Mouse (Mus musculus): ENCODE measurements around the gene Dok5. TPM values are rescaled to one million over a fixed set of nuclear protein-coding genes. Genes with fewer than 3 reads are reported as not detected.

The Dok5 gene
- polyA plus RNA-seq, 1 experiment from 2014 or later = 0.45 TPM

DNA sequence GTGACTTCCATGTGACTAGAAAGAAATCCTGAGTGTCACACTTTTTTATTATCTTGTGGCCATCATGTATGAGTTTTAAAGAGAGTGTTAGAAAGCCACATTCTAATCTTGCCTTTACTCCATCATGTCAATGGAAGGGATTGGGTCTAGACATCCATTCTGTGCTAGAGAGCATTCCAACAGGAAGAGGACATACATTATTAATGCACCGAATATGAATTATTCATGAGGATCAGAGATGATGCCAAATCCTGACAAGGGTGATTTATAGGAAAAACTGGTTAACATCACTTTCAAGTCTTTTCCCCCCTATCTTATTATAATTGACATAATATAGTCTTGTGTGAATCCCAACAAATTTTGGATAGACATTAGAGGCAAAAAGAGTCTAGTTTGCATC lies 2.1 kb downstream of the Dok5 start:
- H3K4me2 ChIP-seq (ENCODE audit: low read length) = no peak overlapping the region
- H3K9ac ChIP-seq (ENCODE audit: low read depth, low read length) = no peak overlapping the region
- H3K27me3 ChIP-seq (ENCODE audit: insufficient read depth, low read length) = peaks cover 10% of the 10 kb centered on the region
- DNase-seq (ENCODE audit: low spot score) (no peak), ATAC-seq (replicated peaks; ENCODE audit: low FRiP score, low read depth) (no peak)
- H3K36me3 ChIP-seq (ENCODE audit: insufficient read depth, low read length) = no peaks in the 10 kb centered on the region
- 98% methylated on average over 1 of the region's 1 CpGs for WGBS
- H3K4me3 ChIP-seq (replicated peaks; ENCODE audit: low read depth, low read length) = no peak overlapping the region
- no peak overlapping the region for H3K27ac ChIP-seq
- TF ChIP-seq CTCF (IDR thresholded peaks at IDR 0.05; ENCODE audit: low read depth) = no peak
- H3K4me1 ChIP-seq (replicated peaks; ENCODE audit: insufficient read depth, low read length) = 0 out of 2 replicates have a peak, but pooled peaks cover 3% of the 10 kb centered on the region
- H3K9me3 ChIP-seq (replicated peaks; ENCODE audit: low read length) = no peaks in the 10 kb centered on the region

- H3K4me3 ChIP-seq (replicated peaks; ENCODE audit: low read depth, low read length) = no peak overlapping the region
- H3K27ac ChIP-seq = no peak overlapping the region
- no peak overlapping the region for H3K9ac ChIP-seq (ENCODE audit: low read depth, low read length)
- no peaks in the 10 kb centered on the region for H3K36me3 ChIP-seq (ENCODE audit: insufficient read depth, low read length)
- 65% methylated on average over 3 of the region's 3 CpGs for WGBS
- H3K9me3 ChIP-seq (replicated peaks; ENCODE audit: low read length) = no peaks in the 10 kb centered on the region
- peaks cover 10% of the 10 kb centered on the region for H3K27me3 ChIP-seq (ENCODE audit: insufficient read depth, low read length)
- no peak for ATAC-seq (replicated peaks; ENCODE audit: low FRiP score, low read depth)
- no peak for DNase-seq (ENCODE audit: low spot score)
- 0 out of 2 replicates have a peak, but pooled peaks cover 3% of the 10 kb centered on the region for H3K4me1 ChIP-seq (replicated peaks; ENCODE audit: insufficient read depth, low read length)
- no peak overlapping the region for H3K4me2 ChIP-seq (ENCODE audit: low read length)
- no peak for TF ChIP-seq CTCF (IDR thresholded peaks at IDR 0.05; ENCODE audit: low read depth)
These were observed 2.8 kb downstream of the Dok5 start for GRCm38 (mm10) chr2:170734446-170734845.

DNA sequence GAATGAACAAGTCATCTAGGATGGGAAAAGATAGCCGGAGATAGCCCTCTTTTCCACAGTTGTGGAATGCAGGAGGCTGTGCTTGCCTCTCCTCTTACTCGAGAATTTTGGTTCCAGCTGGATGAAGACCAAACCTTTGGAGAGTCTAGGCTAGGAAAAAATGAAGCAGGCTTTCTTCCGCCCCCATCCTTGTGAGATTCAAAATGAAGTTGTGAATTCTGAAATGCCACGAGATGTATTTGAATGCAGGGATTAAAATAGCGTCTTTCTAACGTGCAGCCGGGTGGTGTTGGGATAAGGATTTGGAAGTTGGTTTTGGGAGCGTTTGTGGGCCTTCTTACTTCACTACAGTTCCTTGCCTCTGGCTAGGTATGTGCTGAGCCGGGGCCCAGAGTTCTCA lies 6.8 kb downstream of the Dok5 start:
- ATAC-seq (replicated peaks; ENCODE audit: low FRiP score, low read depth) = no peak
- WGBS = 87% methylated on average over 9 of the region's 9 CpGs

DNA sequence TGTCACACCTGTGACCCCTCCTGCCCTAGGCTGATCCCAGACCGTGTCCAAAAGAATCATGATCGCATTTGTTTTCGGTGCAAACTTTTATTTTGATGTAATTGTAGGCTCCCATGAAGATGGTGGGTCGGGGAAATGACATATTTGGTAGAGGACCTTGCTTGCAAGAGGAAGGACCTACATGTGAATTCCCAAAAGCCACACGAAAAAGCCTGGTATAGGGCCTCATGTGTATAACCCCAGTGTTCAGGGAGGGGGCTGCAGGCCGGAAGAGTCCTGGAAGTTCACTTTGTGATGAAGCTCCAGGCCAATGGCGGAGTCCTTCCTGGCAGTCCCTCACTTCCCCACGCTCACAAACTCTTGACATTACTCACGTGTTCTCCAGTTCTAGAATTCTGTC lies 7.3 kb downstream of the Dok5 start:
- Histone ChIP-seq H3K4me3 (replicated peaks; ENCODE audit: low read depth, low read length) (no peak overlapping the region), H3K4me1 (replicated peaks; ENCODE audit: insufficient read depth, low read length) (no peaks in the 10 kb centered on the region), H3K36me3 (ENCODE audit: insufficient read depth, low read length) (no peaks in the 10 kb centered on the region), H3K9me3 (replicated peaks; ENCODE audit: low read length) (no peaks in the 10 kb centered on the region), H3K4me2 (ENCODE audit: low read length) (no peak overlapping the region), H3K27ac (no peak overlapping the region), H3K27me3 (ENCODE audit: insufficient read depth, low read length) (no peaks in the 10 kb centered on the region), H3K9ac (ENCODE audit: low read depth, low read length) (no peak overlapping the region)
- no peak for DNase-seq (ENCODE audit: low spot score)
- no peak for ATAC-seq (replicated peaks; ENCODE audit: low FRiP score, low read depth)
- TF ChIP-seq CTCF (IDR thresholded peaks at IDR 0.05; ENCODE audit: low read depth) = no peak
- 87% methylated on average over 9 of the region's 9 CpGs for WGBS

More for the DNA sequence above, 6.8 kb downstream of the Dok5 start:
- H3K36me3 ChIP-seq (ENCODE audit: insufficient read depth, low read length) = no peaks in the 10 kb centered on the region
- no peak overlapping the region for H3K4me3 ChIP-seq (replicated peaks; ENCODE audit: low read depth, low read length)
- DNase-seq (ENCODE audit: low spot score) = no peak
- no peak overlapping the region for H3K9ac ChIP-seq (ENCODE audit: low read depth, low read length)
- H3K27me3 ChIP-seq (ENCODE audit: insufficient read depth, low read length) = no peaks in the 10 kb centered on the region
- no peak overlapping the region for H3K4me2 ChIP-seq (ENCODE audit: low read length)
- TF ChIP-seq CTCF (IDR thresholded peaks at IDR 0.05; ENCODE audit: low read depth) = no peak
- H3K9me3 ChIP-seq (replicated peaks; ENCODE audit: low read length) = no peaks in the 10 kb centered on the region
- no peaks in the 10 kb centered on the region for H3K4me1 ChIP-seq (replicated peaks; ENCODE audit: insufficient read depth, low read length)
- no peak overlapping the region for H3K27ac ChIP-seq

DNA sequence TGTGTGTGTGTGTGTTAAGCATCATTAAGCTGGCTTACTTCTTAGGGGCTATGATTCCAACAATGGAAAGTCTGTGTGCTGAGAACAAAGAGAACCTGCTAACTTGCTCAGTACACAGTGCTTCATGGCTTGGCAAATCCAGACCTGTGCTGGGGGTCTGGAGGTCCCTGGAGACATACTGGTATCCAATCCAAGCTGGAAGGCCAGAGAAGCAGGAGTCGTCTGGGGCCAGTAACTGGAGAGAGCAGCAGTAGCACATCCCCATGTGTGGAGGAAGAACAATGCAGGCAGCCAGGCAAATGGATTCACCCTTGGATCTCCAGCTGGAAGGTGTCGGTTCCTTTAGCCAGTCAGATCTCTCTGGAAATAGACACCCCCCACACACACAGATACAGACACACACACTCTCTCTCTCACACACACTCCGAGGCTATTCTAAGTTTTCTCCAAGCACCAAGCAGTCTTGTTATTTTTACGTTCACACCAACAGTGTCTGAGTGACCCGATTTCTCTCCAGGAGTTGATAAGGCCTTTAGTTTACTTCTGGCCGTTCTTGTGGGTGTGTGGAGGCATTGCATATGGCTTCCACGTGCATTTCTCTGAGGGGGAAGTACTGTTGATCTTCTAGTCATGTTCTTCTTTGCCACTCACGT lies 8.2 kb downstream of the Dok5 start:
- H3K36me3 ChIP-seq (ENCODE audit: insufficient read depth, low read length) = no peaks in the 10 kb centered on the region
- H3K4me2 ChIP-seq (ENCODE audit: low read length) = no peak overlapping the region
- TF ChIP-seq CTCF (IDR thresholded peaks at IDR 0.05; ENCODE audit: low read depth) = no peak
- H3K4me3 ChIP-seq (replicated peaks; ENCODE audit: low read depth, low read length) = no peak overlapping the region
- WGBS = 54% methylated on average over 8 of the region's 8 CpGs
- H3K27me3 ChIP-seq (ENCODE audit: insufficient read depth, low read length) = no peaks in the 10 kb centered on the region
- no peaks in the 10 kb centered on the region for H3K9me3 ChIP-seq (replicated peaks; ENCODE audit: low read length)
- no peak overlapping the region for H3K27ac ChIP-seq
- H3K9ac ChIP-seq (ENCODE audit: low read depth, low read length) = no peak overlapping the region
- DNase-seq (ENCODE audit: low spot score) = no peak
- no peak for ATAC-seq (replicated peaks; ENCODE audit: low FRiP score, low read depth)
- no peaks in the 10 kb centered on the region for H3K4me1 ChIP-seq (replicated peaks; ENCODE audit: insufficient read depth, low read length)

- H3K4me1 ChIP-seq (replicated peaks; ENCODE audit: insufficient read depth, low read length) = no peaks in the 10 kb centered on the region
- H3K9ac ChIP-seq (ENCODE audit: low read depth, low read length) = no peak overlapping the region
- H3K27me3 ChIP-seq (ENCODE audit: insufficient read depth, low read length) = no peaks in the 10 kb centered on the region
- no peak for TF ChIP-seq CTCF (IDR thresholded peaks at IDR 0.05; ENCODE audit: low read depth)
- H3K36me3 ChIP-seq (ENCODE audit: insufficient read depth, low read length) = no peaks in the 10 kb centered on the region
- ATAC-seq (replicated peaks; ENCODE audit: low FRiP score, low read depth) = no peak
- H3K27ac ChIP-seq = no peak overlapping the region
- DNase-seq (ENCODE audit: low spot score) = no peak
- no peaks in the 10 kb centered on the region for H3K9me3 ChIP-seq (replicated peaks; ENCODE audit: low read length)
- H3K4me2 ChIP-seq (ENCODE audit: low read length) = no peak overlapping the region
- WGBS = 74% methylated on average over 2 of the region's 2 CpGs
- H3K4me3 ChIP-seq (replicated peaks; ENCODE audit: low read depth, low read length) = no peak overlapping the region
These were observed 11.9 kb downstream of the Dok5 start for GRCm38 (mm10) chr2:170743521-170743920.

DNA sequence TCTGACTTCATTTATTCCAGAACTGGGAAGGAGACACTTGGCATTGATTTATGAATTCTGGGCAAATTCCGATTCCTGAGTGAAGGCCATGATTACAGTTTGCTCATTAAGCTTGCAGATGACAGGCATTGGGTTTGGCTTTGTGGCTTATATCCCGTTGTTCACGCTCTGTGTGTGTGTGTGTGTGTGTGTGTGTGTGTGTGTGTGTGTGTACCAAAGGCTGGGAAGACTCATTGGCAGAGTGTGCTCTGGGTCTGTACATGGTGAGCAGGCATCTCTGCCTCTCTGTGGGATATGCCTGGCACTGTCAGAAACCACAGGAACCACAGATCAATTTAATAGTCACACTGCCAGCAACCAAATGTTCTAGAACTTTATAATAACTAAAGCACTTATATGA lies 17.3 kb downstream of the Dok5 start:
- ATAC-seq (replicated peaks; ENCODE audit: low FRiP score, low read depth) = no peak
- Histone ChIP-seq H3K27me3 (ENCODE audit: insufficient read depth, low read length) (no peaks in the 10 kb centered on the region), H3K9ac (ENCODE audit: low read depth, low read length) (no peak overlapping the region), H3K9me3 (replicated peaks; ENCODE audit: low read length) (no peaks in the 10 kb centered on the region), H3K4me2 (ENCODE audit: low read length) (no peak overlapping the region), H3K27ac (no peak overlapping the region), H3K4me3 (replicated peaks; ENCODE audit: low read depth, low read length) (no peak overlapping the region), H3K36me3 (ENCODE audit: insufficient read depth, low read length) (no peaks in the 10 kb centered on the region), H3K4me1 (replicated peaks; ENCODE audit: insufficient read depth, low read length) (no peaks in the 10 kb centered on the region)
- no peak for TF ChIP-seq CTCF (IDR thresholded peaks at IDR 0.05; ENCODE audit: low read depth)
- DNase-seq (ENCODE audit: low spot score) = no peak
- WGBS = 83% methylated on average over 3 of the region's 3 CpGs

All from kidney, postnatal 0 days (tissue).